Mouse (Mus musculus) forebrain, postnatal 0 days (tissue): ENCODE results near the gene Mapk12. TPM values are rescaled to one million over a fixed set of nuclear protein-coding genes. Genes with fewer than 3 reads are reported as not detected.
A peak's percentile ranks its signal among the peaks of the same experiment; 100 is the strongest.

ENCODE experiments used
- ATAC-seq: fragments of 200-750 bp; cut with Nextera tagmentation; 2 replicates; pipeline ENCODE4 v1.8.0; 2017; ENCODE audit warnings: mild to moderate bottlenecking, moderate library complexity
- DNase-seq: peaks from one replicate; pipeline ENCODE4 v3.0.0-alpha.2; 2015
- H3K27ac ChIP-seq: fragments of 300-500 bp; sonication (generic); 2 replicates; pipeline ENCODE4 v1.5.1; 2014; ENCODE audit warnings: low read depth, mild to moderate bottlenecking, antibody characterized with exemption, low read length, moderate library complexity, mixed read lengths
- H3K27me3 ChIP-seq: fragments of 300-500 bp; sonication (generic); 2 replicates; pipeline ENCODE4 v1.6.1; 2014; ENCODE audit warnings: mild to moderate bottlenecking, low read length, mixed read lengths; ENCODE audit not compliant: insufficient read depth
- H3K36me3 ChIP-seq: fragments of 300-500 bp; sonication (generic); 2 replicates; pipeline ENCODE4 v1.6.1; 2014; ENCODE audit warnings: mild to moderate bottlenecking, moderate library complexity; ENCODE audit not compliant: insufficient read depth
- H3K4me1 ChIP-seq: fragments of 300-500 bp; sonication (generic); 2 replicates; pipeline ENCODE4 v1.6.1; 2014; ENCODE audit warnings: antibody characterized with exemption; ENCODE audit not compliant: insufficient read depth
- H3K4me2 ChIP-seq: fragments of 300-500 bp; sonication (generic); 2 replicates; pipeline ENCODE4 v1.6.1; 2014; ENCODE audit warnings: low read depth, mild to moderate bottlenecking, moderate library complexity
- H3K4me3 ChIP-seq: fragments of 300-500 bp; sonication (generic); 2 replicates; pipeline ENCODE4 v1.5.1; 2014; ENCODE audit warnings: low read depth, low read length, mixed read lengths
- H3K9ac ChIP-seq: fragments of 300-500 bp; sonication (generic); 2 replicates; pipeline ENCODE4 v1.6.1; 2014; ENCODE audit warnings: mild to moderate bottlenecking
- H3K9me3 ChIP-seq: fragments of 300-500 bp; sonication (generic); 2 replicates; pipeline ENCODE4 v1.6.1; 2016; ENCODE audit warnings: low read length
- CTCF ChIP-seq: sonication (generic); IDR thresholded peaks from 2 replicates; pipeline ENCODE4 v1.5.1; 2016; ENCODE audit warnings: antibody characterized with exemption, control low read depth, low read depth
- WGBS: fragments of 180-500 bp; shearing (Covaris S2); extraction: QIAGEN DNeasy Blood & Tissue Kit; methylation state at CpG from one replicate; pipeline ENCODE4 v1.1.7; 2014; 5-methylcytosine and 5-hydroxymethylcytosine counted together
- polyA plus RNA-seq: library from polyadenylated mRNA; unstranded; fragments of >200 nt; fragmentation: Nextera tagmentation; extraction: Ambion mirVana; gene quantifications from 2 replicates; pipeline ENCODE4 v1.2.1, GENCODE M21; 2015
- total RNA-seq: library from RNA; depleted of rRNA; stranded (reverse); fragments of >200 nt; gene quantifications from 2 replicates; pipeline ENCODE4 v1.2.3, GENCODE M21; 2014

Mapk12 gene
- total and polyA plus RNA-seq, 2 experiments from 2014 or later: 2.0 to 3.4 TPM

GRCm38 (mm10) chr15:89157954-89158353 is 17.5 kb upstream of the Mapk12 start:
- Histone ChIP-seq H3K9me3 (no peaks in the 10 kb centered on the region), H3K4me2 (no peak overlapping the region), H3K4me3 (no peak overlapping the region), H3K27me3 (no peaks in the 10 kb centered on the region), H3K36me3 (peaks cover 86% of the 10 kb centered on the region), H3K4me1 (no peaks in the 10 kb centered on the region), H3K27ac (no peak overlapping the region), H3K9ac (no peak overlapping the region)
- TF ChIP-seq CTCF: peak; percentile 77
- peak; percentile 77 for DNase-seq
- ATAC-seq: peak; percentile 64; the same call in 1 of the 2 replicates
- WGBS: 59% methylated on average over 7 of the region's 7 CpGs

- H3K9ac ChIP-seq: no peak overlapping the region
- H3K4me1 ChIP-seq: peaks cover 12% of the 10 kb centered on the region; the same call in 1 of the 2 replicates
- no peak for TF ChIP-seq CTCF
- no peaks in the 10 kb centered on the region for H3K27me3 ChIP-seq
- no peak for DNase-seq
- H3K4me3 ChIP-seq: no peak overlapping the region
- no peak overlapping the region for H3K4me2 ChIP-seq
- no peak for ATAC-seq
- no peak overlapping the region for H3K27ac ChIP-seq
- peaks cover 31% of the 10 kb centered on the region for H3K36me3 ChIP-seq
- H3K9me3 ChIP-seq: no peaks in the 10 kb centered on the region
Observed at GRCm38 (mm10) chr15:89152312-89152711, 11.8 kb upstream of the Mapk12 start.

- Histone ChIP-seq H3K4me3 (peak overlapping the region; percentile 76), H3K4me2 (peak overlapping the region; percentile 83), H3K27me3 (no peaks in the 10 kb centered on the region), H3K9ac (peak overlapping the region; percentile 87), H3K9me3 (no peaks in the 10 kb centered on the region), H3K4me1 (peaks cover 15% of the 10 kb centered on the region; the same call in 1 of the 2 replicates), H3K36me3 (peaks cover 11% of the 10 kb centered on the region), H3K27ac (no peak overlapping the region)
- DNase-seq (no peak), ATAC-seq (no peak)
- 4% methylated on average over 13 of the region's 13 CpGs for WGBS
- peak; percentile 29 for TF ChIP-seq CTCF
Observed at GRCm38 (mm10) chr15:89150041-89150390, 9.5 kb upstream of the Mapk12 start.

GRCm38 (mm10) chr15:89149271-89150040 is 9.0 kb upstream of the Mapk12 start, which contains the start of gene Mapk11:
Gene Mapk11, minus strand, starts transcription at chr15:89149628.
- H3K4me2 ChIP-seq: peak within 1 kb of the TSS; percentile 83
- peak; percentile 81 for ATAC-seq
- H3K27ac ChIP-seq: peak within 1 kb of the TSS; percentile 85
- peak; percentile 75 for DNase-seq
- TF ChIP-seq CTCF: no peak
- H3K36me3 ChIP-seq: peaks cover 13% of the 10 kb centered on the region
- peak within 1 kb of the TSS; percentile 76 for H3K4me3 ChIP-seq
- H3K9me3 ChIP-seq: no peaks in the 10 kb centered on the region
- H3K9ac ChIP-seq: peak within 1 kb of the TSS; percentile 87
- 1% methylated on average over 57 of the region's 61 CpGs for WGBS
- H3K4me1 ChIP-seq: peaks cover 15% of the 10 kb centered on the region; the same call in 1 of the 2 replicates
- no peaks in the 10 kb centered on the region for H3K27me3 ChIP-seq

- H3K4me1 ChIP-seq: peaks cover 15% of the 10 kb centered on the region; the same call in 1 of the 2 replicates
- ATAC-seq (peak; percentile 29), DNase-seq (peak; percentile 57)
- peak overlapping the region; percentile 87 for H3K9ac ChIP-seq
- no peak for TF ChIP-seq CTCF
- no peaks in the 10 kb centered on the region for H3K27me3 ChIP-seq
- H3K27ac ChIP-seq: peak overlapping the region; percentile 85
- H3K9me3 ChIP-seq: no peaks in the 10 kb centered on the region
- WGBS: 3% methylated on average over 25 of the region's 25 CpGs
- H3K4me2 ChIP-seq: peak overlapping the region; percentile 83
- H3K36me3 ChIP-seq: peaks cover 14% of the 10 kb centered on the region
- H3K4me3 ChIP-seq: peak overlapping the region; percentile 76
Observed at GRCm38 (mm10) chr15:89148496-89149270, 8.2 kb upstream of the Mapk12 start.

GRCm38 (mm10) chr15:89147895-89148294 is 7.4 kb upstream of the Mapk12 start:
- Histone ChIP-seq H3K27ac (no peak overlapping the region), H3K27me3 (no peaks in the 10 kb centered on the region), H3K4me1 (peaks cover 15% of the 10 kb centered on the region; the same call in 1 of the 2 replicates), H3K9me3 (no peaks in the 10 kb centered on the region), H3K9ac (0 out of 2 replicates have a peak overlapping the region, but pooled peaks have one; percentile 87), H3K36me3 (peaks cover 14% of the 10 kb centered on the region), H3K4me3 (peak overlapping the region; percentile 76), H3K4me2 (peak overlapping the region; percentile 83)
- ATAC-seq: no peak
- no peak for TF ChIP-seq CTCF
- WGBS: 53% methylated on average over 4 of the region's 4 CpGs
- DNase-seq: no peak
